Mouse (Mus musculus) myocyte (in vitro differentiated cells): Measurements from ENCODE around the gene Uqcrc2. TPM values are rescaled to one million over a fixed set of nuclear protein-coding genes. Genes with fewer than 3 reads are reported as not detected.
A peak's percentile ranks its signal among the peaks of the same experiment; 100 is the strongest.

Experiments
- H3K27me3 ChIP-seq: one replicate; pipeline ENCODE4 v1.6.1; 2011; ENCODE audit not compliant: control insufficient read depth, insufficient read depth, insufficient read length
- H3K36me3 ChIP-seq: one replicate; pipeline ENCODE4 v1.6.1; 2011; ENCODE audit not compliant: control insufficient read depth, insufficient read depth
- H3K4me2 ChIP-seq: one replicate; pipeline ENCODE4 v1.6.1; 2011; ENCODE audit warnings: low read depth, control low read depth
- H3K4me3 ChIP-seq: one replicate; pipeline ENCODE4 v1.5.1; 2011; ENCODE audit warnings: mild to moderate bottlenecking, control low read depth, moderate library complexity
- H3K79me2 ChIP-seq: one replicate; pipeline ENCODE4 v1.6.1; 2011; ENCODE audit not compliant: control insufficient read depth, insufficient read depth
- H3ac ChIP-seq: one replicate; pipeline ENCODE4 v1.6.1; 2011; ENCODE audit not compliant: control insufficient read depth, insufficient read length
- CEBPB ChIP-seq: IDR thresholded peaks from 2 replicates; pipeline ENCODE4 v1.6.1; 2011; ENCODE audit warnings: mild to moderate bottlenecking, moderate library complexity; ENCODE audit not compliant: poor library complexity, insufficient read depth, severe bottlenecking
- E2F4 ChIP-seq: IDR thresholded peaks from one replicate; pipeline ENCODE4 v1.6.1; 2011; ENCODE audit warnings: mild to moderate bottlenecking, control low read depth, moderate library complexity; ENCODE audit not compliant: insufficient read depth
- MAX ChIP-seq: IDR thresholded peaks from one replicate; pipeline ENCODE4 v1.6.1; 2011; ENCODE audit warnings: low read depth, mild to moderate bottlenecking, control low read depth
- MYOD1 ChIP-seq, 3 experiments: IDR thresholded peaks; one replicate each; pipeline ENCODE4 v1.6.1; 2011; ENCODE audit warnings: control low read depth in 2 of 3, low read depth in 2 of 3, mild to moderate bottlenecking in 2 of 3, moderate library complexity in 1 of 3; ENCODE audit not compliant: insufficient read length in 2 of 3, control insufficient read depth in 1 of 3
- MYOG ChIP-seq, 3 experiments: IDR thresholded peaks; one replicate each; pipeline ENCODE4 v1.6.1; 2011; ENCODE audit warnings: control low read depth in 2 of 3, low read depth in 2 of 3, mild to moderate bottlenecking in 2 of 3; ENCODE audit not compliant: insufficient read length in 2 of 3, control insufficient read depth in 1 of 3, insufficient read depth in 1 of 3
- POLR2A ChIP-seq: IDR thresholded peaks from one replicate; pipeline ENCODE4 v1.6.1; 2011; ENCODE audit warnings: low read depth, mild to moderate bottlenecking, control low read depth, moderate library complexity; ENCODE audit not compliant: insufficient read length
- POLR2AphosphoS2 ChIP-seq: IDR thresholded peaks from one replicate; pipeline ENCODE4 v1.6.1; 2011; ENCODE audit warnings: low read depth, control low read depth; ENCODE audit not compliant: insufficient read length
- REST ChIP-seq: IDR thresholded peaks from one replicate; pipeline ENCODE4 v1.6.1; 2011; ENCODE audit warnings: mild to moderate bottlenecking, control low read depth, moderate library complexity; ENCODE audit not compliant: insufficient read depth, insufficient read length
- SRF ChIP-seq: IDR thresholded peaks from one replicate; pipeline ENCODE4 v1.6.1; 2011; ENCODE audit warnings: low read depth; ENCODE audit not compliant: control insufficient read depth, insufficient read length
- TCF12 ChIP-seq: IDR thresholded peaks from one replicate; pipeline ENCODE4 v1.6.1; 2011; ENCODE audit warnings: mild to moderate bottlenecking, control low read depth; ENCODE audit not compliant: poor library complexity, insufficient read depth, severe bottlenecking
- TCF3 ChIP-seq: IDR thresholded peaks from one replicate; pipeline ENCODE4 v1.6.1; 2011; ENCODE audit warnings: low read depth, control low read depth; ENCODE audit not compliant: insufficient read length
- USF1 ChIP-seq: IDR thresholded peaks from one replicate; pipeline ENCODE4 v1.6.1; 2011; ENCODE audit warnings: low read depth, mild to moderate bottlenecking, control low read depth, moderate library complexity
- polyA plus RNA-seq: library from polyadenylated mRNA; unstranded; fragments of >200 nt; fragmentation: generic; extraction: Trizol; gene quantifications from one replicate; pipeline ENCODE4 v1.2.1, GENCODE M21; 2012; ENCODE audit warnings: missing spikeins

Uqcrc2 gene
- polyA plus RNA-seq, 1 experiment: 142 TPM

GRCm38 (mm10) chr7:120620841-120621240, 14.1 kb upstream of the Uqcrc2 start:
- TF ChIP-seq TCF3 (no peak), TCF12 (no peak), POLR2A (no peak), CEBPB (no peak)
- H3K79me2 ChIP-seq: no peaks in the 10 kb centered on the region
- no peaks in the 10 kb centered on the region for H3K36me3 ChIP-seq
- no peak overlapping the region for H3ac ChIP-seq
- peak overlapping the region; percentile 44 for H3K4me2 ChIP-seq
- no peaks in the 10 kb centered on the region for H3K27me3 ChIP-seq
- no peak overlapping the region for H3K4me3 ChIP-seq

DNA sequence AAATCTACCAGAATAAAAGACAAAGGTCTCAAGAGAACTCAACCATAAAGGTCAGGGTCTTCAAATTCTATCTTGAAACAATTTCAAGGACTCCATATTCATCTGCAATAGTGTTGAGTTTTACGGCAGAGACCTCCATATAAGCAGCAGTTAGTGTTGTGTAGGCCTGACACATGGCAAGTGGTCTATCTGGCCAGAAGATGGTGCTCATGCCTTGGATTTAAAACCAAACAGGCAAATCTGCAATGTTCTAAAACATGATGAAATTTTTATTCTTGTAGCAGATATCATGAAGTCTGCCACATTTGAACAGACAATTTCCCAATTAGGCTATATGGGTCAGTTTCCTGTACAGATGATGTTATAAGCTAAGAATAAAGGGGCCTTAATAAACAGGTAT, 2.5 kb upstream of the Uqcrc2 start:
- no peak overlapping the region for H3ac ChIP-seq
- no peak overlapping the region for H3K4me3 ChIP-seq
- H3K4me2 ChIP-seq: peak overlapping the region; percentile 28
- no peaks in the 10 kb centered on the region for H3K36me3 ChIP-seq
- TF ChIP-seq E2F4 (no peak), POLR2AphosphoS2 (no peak), MAX (no peak), CEBPB (no peak), TCF12 (no peak), SRF (no peak), POLR2A (no peak), MYOG (IDR thresholded peaks at IDR 0.05; ENCODE audit: control insufficient read depth in 1 of 3, insufficient read depth in 1 of 3, insufficient read length in 2 of 3, low read depth in 2 of 3) (no peak), MYOD1 (IDR thresholded peaks at IDR 0.05; ENCODE audit: control insufficient read depth in 1 of 3, insufficient read length in 2 of 3, low read depth in 2 of 3) (no peak), REST (no peak), TCF3 (no peak), USF1 (no peak)
- H3K79me2 ChIP-seq: peaks cover 26% of the 10 kb centered on the region
- H3K27me3 ChIP-seq: no peaks in the 10 kb centered on the region

DNA sequence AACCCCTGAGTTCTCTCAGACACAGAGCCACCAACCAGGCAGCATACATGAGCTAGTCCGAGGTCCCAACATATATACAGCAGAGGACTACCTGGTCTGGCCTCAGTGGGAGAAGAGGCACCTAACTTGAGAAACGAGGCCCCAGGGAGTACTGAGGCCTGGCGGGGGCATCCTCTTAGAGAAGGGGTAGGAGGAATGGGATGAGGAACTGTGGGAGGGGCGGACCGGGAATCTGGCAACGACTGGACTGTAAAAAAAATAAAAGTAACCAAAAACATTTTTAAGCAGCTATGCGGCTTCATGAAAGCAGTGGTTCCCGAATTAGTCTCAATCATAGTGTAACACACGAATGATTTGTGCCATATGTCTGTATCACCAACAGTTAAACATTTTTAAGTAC, 675 bp upstream of the Uqcrc2 start:
- peaks cover 35% of the 10 kb centered on the region for H3K79me2 ChIP-seq
- peak overlapping the region; percentile 98 for H3K4me3 ChIP-seq
- H3ac ChIP-seq: peak overlapping the region; percentile 85
- H3K36me3 ChIP-seq: peaks cover 16% of the 10 kb centered on the region
- no peaks in the 10 kb centered on the region for H3K27me3 ChIP-seq
- TF ChIP-seq E2F4: no peak
- TF ChIP-seq MYOD1 (IDR thresholded peaks at IDR 0.05; ENCODE audit: control insufficient read depth in 1 of 3, insufficient read length in 2 of 3, low read depth in 2 of 3): no peak
- no peak for TF ChIP-seq POLR2AphosphoS2
- no peak for TF ChIP-seq SRF
- no peak for TF ChIP-seq TCF12
- no peak for TF ChIP-seq TCF3
- TF ChIP-seq MYOG (IDR thresholded peaks at IDR 0.05; ENCODE audit: control insufficient read depth in 1 of 3, insufficient read depth in 1 of 3, insufficient read length in 2 of 3, low read depth in 2 of 3): no peak
- no peak for TF ChIP-seq CEBPB
- no peak for TF ChIP-seq MAX
- no peak for TF ChIP-seq POLR2A
- H3K4me2 ChIP-seq: peak overlapping the region; percentile 73

- no peak for TF ChIP-seq E2F4
- TF ChIP-seq MYOG (IDR thresholded peaks at IDR 0.05; ENCODE audit: control insufficient read depth in 1 of 3, insufficient read depth in 1 of 3, insufficient read length in 2 of 3, low read depth in 2 of 3): no peak
- TF ChIP-seq MYOD1 (IDR thresholded peaks at IDR 0.05; ENCODE audit: control insufficient read depth in 1 of 3, insufficient read length in 2 of 3, low read depth in 2 of 3): no peak
- no peak for TF ChIP-seq POLR2AphosphoS2
- TF ChIP-seq POLR2A: no peak
- no peak for TF ChIP-seq MAX
- no peak for TF ChIP-seq TCF3
- TF ChIP-seq SRF: no peak
- no peak for TF ChIP-seq CEBPB
- TF ChIP-seq TCF12: no peak
- TF ChIP-seq USF1: no peak
- TF ChIP-seq REST: no peak
- H3K36me3 ChIP-seq: peaks cover 26% of the 10 kb centered on the region
- H3ac ChIP-seq: peak overlapping the region; percentile 85
- peak overlapping the region; percentile 98 for H3K4me3 ChIP-seq
- H3K27me3 ChIP-seq: no peaks in the 10 kb centered on the region
- peaks cover 35% of the 10 kb centered on the region for H3K79me2 ChIP-seq
- peak overlapping the region; percentile 86 for H3K4me2 ChIP-seq
Observed at GRCm38 (mm10) chr7:120635362-120635781, 396 bp downstream of the Uqcrc2 start.

GRCm38 (mm10) chr7:120635821-120636220, 845 bp downstream of the Uqcrc2 start:
- H3ac ChIP-seq: peak overlapping the region; percentile 85
- peaks cover 35% of the 10 kb centered on the region for H3K79me2 ChIP-seq
- peak overlapping the region; percentile 98 for H3K4me3 ChIP-seq
- H3K36me3 ChIP-seq: peaks cover 28% of the 10 kb centered on the region
- TF ChIP-seq POLR2AphosphoS2 (no peak), REST (no peak), SRF (no peak), MAX (no peak), MYOD1 (IDR thresholded peaks at IDR 0.05; ENCODE audit: control insufficient read depth in 1 of 3, insufficient read length in 2 of 3, low read depth in 2 of 3) (no peak), USF1 (no peak), TCF12 (no peak), POLR2A (no peak)
- H3K27me3 ChIP-seq: no peaks in the 10 kb centered on the region
- H3K4me2 ChIP-seq: peak overlapping the region; percentile 86
